Mouse (Mus musculus): ENCODE results near the gene Spint4. TPM values are rescaled to one million over a fixed set of nuclear protein-coding genes. Genes with fewer than 3 reads are reported as not detected.
"Not testable (repeated sequence)": the region's sequence is repeated elsewhere in the genome, so short reads cannot be mapped to it uniquely, and the experiment has no call there.

The Spint4 gene
- polyA plus RNA-seq, 1 experiment, result not detected

- no peak overlapping the region for H3K4me3 ChIP-seq (ENCODE audit: insufficient read depth, low read length)
- TF ChIP-seq CTCF (IDR thresholded peaks at IDR 0.05; ENCODE audit: extremely low read depth, insufficient read depth, low read length) (peak; percentile 65), POLR2A (IDR thresholded peaks at IDR 0.05; ENCODE audit: extremely low read depth, insufficient read depth, low read length) (no peak)
- no peaks in the 10 kb centered on the region for H3K4me1 ChIP-seq (ENCODE audit: control insufficient read depth, insufficient read depth, low read length)
- H3K27ac ChIP-seq (ENCODE audit: insufficient read depth, low read length), result no peak overlapping the region
Observed at GRCm38 (mm10) chr2:164678848-164679625, 19.3 kb upstream of the Spint4 start.

GRCm38 (mm10) chr2:164679906-164680305 is 18.4 kb upstream of the Spint4 start:
- TF ChIP-seq CTCF (IDR thresholded peaks at IDR 0.05; ENCODE audit: extremely low read depth, insufficient read depth, low read length) (no peak), POLR2A (IDR thresholded peaks at IDR 0.05; ENCODE audit: extremely low read depth, insufficient read depth, low read length) (no peak)
- H3K27ac ChIP-seq (ENCODE audit: insufficient read depth, low read length), result no peak overlapping the region
- no peaks in the 10 kb centered on the region for H3K4me1 ChIP-seq (ENCODE audit: control insufficient read depth, insufficient read depth, low read length)
- no peak overlapping the region for H3K4me3 ChIP-seq (ENCODE audit: insufficient read depth, low read length)

DNA sequence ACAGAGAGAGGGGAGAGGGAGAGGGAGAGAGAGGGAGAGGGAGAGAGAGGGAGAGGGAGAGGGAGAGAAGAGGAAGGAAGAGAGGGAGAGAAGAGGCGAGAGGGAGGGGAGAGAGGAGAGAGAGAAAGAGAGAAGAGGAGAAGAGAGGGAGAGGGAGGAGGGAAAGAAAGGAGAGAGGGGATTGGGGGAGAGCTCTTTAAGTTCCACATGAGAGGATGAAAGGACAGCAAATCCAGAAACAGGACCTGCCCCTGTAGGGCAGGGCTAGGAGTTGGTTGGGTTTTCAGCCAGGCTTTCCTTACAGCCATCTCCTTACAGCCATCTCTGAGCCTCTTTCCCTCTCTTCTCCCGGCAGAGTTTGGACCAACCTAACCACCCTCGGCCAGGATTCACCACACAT is 13.5 kb upstream of the Spint4 start, which contains the start of gene Wfdc13:
TSS of gene Wfdc13 (plus strand) at position 301 of the 400 bp plus-strand sequence.
- TF ChIP-seq POLR2A (IDR thresholded peaks at IDR 0.05; ENCODE audit: extremely low read depth, insufficient read depth, low read length) (no peak), CTCF (IDR thresholded peaks at IDR 0.05; ENCODE audit: extremely low read depth, insufficient read depth, low read length) (no peak)
- no peaks in the 10 kb centered on the region for H3K4me1 ChIP-seq (ENCODE audit: control insufficient read depth, insufficient read depth, low read length)

DNA sequence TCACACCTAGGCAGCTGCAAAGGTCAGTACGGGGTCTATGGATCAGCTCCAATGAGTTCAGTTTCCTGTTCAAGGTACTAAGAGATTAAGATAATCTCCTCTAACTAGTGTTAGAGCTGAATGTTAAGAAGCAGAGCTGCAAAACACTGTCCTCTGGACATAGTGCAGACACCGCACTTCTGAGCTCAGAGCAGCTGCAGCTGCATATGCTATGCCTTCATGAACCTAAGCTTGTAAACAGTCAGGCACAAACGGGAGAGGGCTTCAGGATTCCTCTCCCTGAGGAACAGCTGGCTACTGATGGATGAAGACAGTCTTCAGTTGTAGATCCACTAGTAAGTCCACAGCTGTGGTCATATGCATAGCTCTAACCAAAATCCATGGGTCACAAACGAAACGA is 2.7 kb downstream of the Spint4 start:
- H3K27ac ChIP-seq (ENCODE audit: insufficient read depth, low read length), result no peak overlapping the region
- TF ChIP-seq POLR2A (IDR thresholded peaks at IDR 0.05; ENCODE audit: extremely low read depth, insufficient read depth, low read length) (no peak), CTCF (IDR thresholded peaks at IDR 0.05; ENCODE audit: extremely low read depth, insufficient read depth, low read length) (no peak)
- no peaks in the 10 kb centered on the region for H3K4me1 ChIP-seq (ENCODE audit: control insufficient read depth, insufficient read depth, low read length)
- H3K4me3 ChIP-seq (ENCODE audit: insufficient read depth, low read length), result no peak overlapping the region

More for the DNA sequence above, 13.5 kb upstream of the Spint4 start, which contains the start of gene Wfdc13:
- no peak within 1 kb of the TSS for H3K4me3 ChIP-seq (ENCODE audit: insufficient read depth, low read length)
- H3K27ac ChIP-seq (ENCODE audit: insufficient read depth, low read length), result no peak within 1 kb of the TSS

DNA sequence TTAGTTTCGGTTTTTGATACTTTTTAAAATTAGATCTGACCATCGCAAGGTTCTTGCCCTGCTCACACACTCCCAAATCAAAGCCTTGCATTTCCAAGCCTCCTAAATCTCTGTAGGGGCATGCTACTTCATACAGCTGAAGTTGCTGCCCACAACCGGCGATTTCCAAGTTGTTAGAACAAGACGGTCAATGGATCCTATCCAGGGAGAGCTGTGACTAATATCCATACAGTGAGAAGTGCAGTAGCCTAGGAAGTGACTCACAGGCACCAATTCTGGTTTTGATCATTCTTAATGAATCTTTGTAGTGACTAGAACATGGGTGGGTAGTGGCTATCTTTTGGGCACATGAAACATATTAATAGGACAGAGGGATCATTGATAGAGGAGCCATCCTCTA is 3.5 kb downstream of the Spint4 start:
- no peak for TF ChIP-seq CTCF (IDR thresholded peaks at IDR 0.05; ENCODE audit: extremely low read depth, insufficient read depth, low read length)
- TF ChIP-seq POLR2A (IDR thresholded peaks at IDR 0.05; ENCODE audit: extremely low read depth, insufficient read depth, low read length), result no peak

GRCm38 (mm10) chr2:164704235-164704634 is 5.9 kb downstream of the Spint4 start:
- H3K27ac ChIP-seq (ENCODE audit: insufficient read depth, low read length), result no peak overlapping the region
- no peak for TF ChIP-seq POLR2A (IDR thresholded peaks at IDR 0.05; ENCODE audit: extremely low read depth, insufficient read depth, low read length)
- TF ChIP-seq CTCF (IDR thresholded peaks at IDR 0.05; ENCODE audit: extremely low read depth, insufficient read depth, low read length), result no peak
- H3K4me3 ChIP-seq (ENCODE audit: insufficient read depth, low read length), result no peak overlapping the region
- H3K4me1 ChIP-seq (ENCODE audit: control insufficient read depth, insufficient read depth, low read length), result no peaks in the 10 kb centered on the region

More for the DNA sequence above, 3.5 kb downstream of the Spint4 start:
- Histone ChIP-seq H3K4me1 (ENCODE audit: control insufficient read depth, insufficient read depth, low read length) (no peaks in the 10 kb centered on the region), H3K4me3 (ENCODE audit: insufficient read depth, low read length) (no peak overlapping the region), H3K27ac (ENCODE audit: insufficient read depth, low read length) (no peak overlapping the region)

- TF ChIP-seq POLR2A (IDR thresholded peaks at IDR 0.05; ENCODE audit: extremely low read depth, insufficient read depth, low read length), result no peak
- no peak for TF ChIP-seq CTCF (IDR thresholded peaks at IDR 0.05; ENCODE audit: extremely low read depth, insufficient read depth, low read length)
- H3K27ac ChIP-seq (ENCODE audit: insufficient read depth, low read length), result no peak overlapping the region
Observed at GRCm38 (mm10) chr2:164705328-164705727, 7.0 kb downstream of the Spint4 start.

DNA sequence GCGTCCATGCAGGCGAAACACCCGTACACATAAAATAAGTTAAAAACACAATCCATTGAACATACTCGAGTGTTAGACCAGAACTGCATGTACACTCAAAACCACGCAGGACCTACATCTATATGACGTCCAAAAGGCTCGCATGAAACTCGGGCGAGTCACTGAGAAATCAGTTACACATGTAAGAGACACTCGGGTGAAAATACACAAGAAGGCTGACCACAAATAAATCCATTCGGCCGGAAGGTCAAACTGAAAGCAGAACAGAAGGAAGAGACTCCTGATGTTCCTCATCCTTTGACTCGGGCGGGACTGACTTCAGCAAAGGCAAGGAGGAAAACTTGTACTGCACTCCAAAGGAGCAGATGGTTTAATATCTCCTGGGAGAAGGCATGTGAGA is 7.7 kb downstream of the Spint4 start:
- Histone ChIP-seq H3K27ac (ENCODE audit: insufficient read depth, low read length) (no peak overlapping the region), H3K4me1 (ENCODE audit: control insufficient read depth, insufficient read depth, low read length) (no peaks in the 10 kb centered on the region), H3K4me3 (ENCODE audit: insufficient read depth, low read length) (no peak overlapping the region)
- TF ChIP-seq POLR2A (IDR thresholded peaks at IDR 0.05; ENCODE audit: extremely low read depth, insufficient read depth, low read length), result no peak
- no peak for TF ChIP-seq CTCF (IDR thresholded peaks at IDR 0.05; ENCODE audit: extremely low read depth, insufficient read depth, low read length)

More at GRCm38 (mm10) chr2:164705328-164705727, 7.0 kb downstream of the Spint4 start:
- Histone ChIP-seq H3K4me3 (ENCODE audit: insufficient read depth, low read length) (no peak overlapping the region), H3K4me1 (ENCODE audit: control insufficient read depth, insufficient read depth, low read length) (no peaks in the 10 kb centered on the region)

DNA sequence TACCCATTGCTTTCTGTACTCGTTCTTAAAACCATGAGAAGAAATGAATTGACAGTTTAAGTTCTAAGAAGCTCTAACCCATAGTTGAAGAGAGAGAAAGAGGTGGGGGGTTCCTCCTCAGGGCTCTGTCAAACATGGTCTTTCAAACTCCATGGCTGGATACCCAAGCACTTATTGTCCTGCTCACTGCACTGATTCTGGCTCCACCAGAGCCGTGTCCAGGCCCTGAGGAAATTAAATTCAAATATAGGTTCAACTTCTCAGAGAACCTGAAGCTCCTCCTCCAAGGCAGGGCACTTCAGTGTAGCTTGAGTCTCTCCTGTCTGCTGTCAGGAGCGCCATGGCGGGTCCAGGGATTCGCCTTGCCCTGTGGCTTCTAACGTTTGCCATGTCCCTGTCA is 16.7 kb downstream of the Spint4 start, which contains the start of gene Spint5:
TSS of gene Spint5 (plus strand) at position 301 of the 400 bp plus-strand sequence.
- Histone ChIP-seq H3K27ac (ENCODE audit: insufficient read depth, low read length) (no peak within 1 kb of the TSS), H3K4me3 (ENCODE audit: insufficient read depth, low read length) (no peak within 1 kb of the TSS), H3K4me1 (ENCODE audit: control insufficient read depth, insufficient read depth, low read length) (no peaks in the 10 kb centered on the region)
- TF ChIP-seq CTCF (IDR thresholded peaks at IDR 0.05; ENCODE audit: extremely low read depth, insufficient read depth, low read length) (no peak), POLR2A (IDR thresholded peaks at IDR 0.05; ENCODE audit: extremely low read depth, insufficient read depth, low read length) (no peak)

GRCm38 (mm10) chr2:164716194-164716786 is 18.0 kb downstream of the Spint4 start:
- not testable (repeated sequence) for H3K27ac ChIP-seq (ENCODE audit: insufficient read depth, low read length); H3K4me3 ChIP-seq (ENCODE audit: insufficient read depth, low read length); H3K4me1 ChIP-seq (ENCODE audit: control insufficient read depth, insufficient read depth, low read length)
